Mouse (Mus musculus) thymus, postnatal 36 days (tissue): ENCODE results near the gene Gpn3.
"Not testable (repeated sequence)": the region's sequence is repeated elsewhere in the genome, so short reads cannot be mapped to it uniquely, and the experiment has no call there.

ENCODE experiments used
- DNase-seq, 2 experiments: peaks; one replicate each; pipeline ENCODE4 v3.0.0; 2022; ENCODE audit warnings: mixed read lengths in 2 of 2

Gene Gpn3

DNA sequence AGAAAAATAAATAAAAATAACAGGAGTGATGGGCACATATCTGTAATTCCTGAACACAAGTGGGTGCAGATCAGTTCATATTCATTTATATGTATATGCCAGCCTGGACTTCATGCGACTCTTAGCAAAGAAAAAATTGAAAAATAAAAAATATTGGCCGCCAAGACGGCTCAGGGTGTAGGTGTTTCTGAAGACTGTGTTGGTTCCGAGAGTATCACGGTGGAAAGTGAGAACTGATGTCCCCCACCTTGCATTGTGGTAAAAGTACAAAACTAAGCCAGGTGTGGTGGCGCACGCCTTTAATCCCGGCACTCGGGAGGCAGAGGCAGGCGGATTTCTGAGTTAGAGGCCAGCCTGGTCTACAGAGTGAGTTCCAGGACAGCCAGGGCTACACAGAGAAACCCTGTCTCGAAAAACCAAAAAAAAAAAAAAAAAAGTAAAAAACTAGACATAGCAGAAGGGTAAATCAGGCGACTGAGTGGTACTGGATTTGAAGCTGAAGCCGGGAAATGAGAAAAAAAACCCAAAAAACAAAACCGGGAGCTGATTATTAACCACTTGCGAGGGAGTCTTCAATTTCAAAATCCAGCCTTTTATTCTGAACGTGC lies 19.6 kb downstream of the Gpn3 start:
- peak in 1 of 2 experiments; percentile 27 for DNase-seq

DNA sequence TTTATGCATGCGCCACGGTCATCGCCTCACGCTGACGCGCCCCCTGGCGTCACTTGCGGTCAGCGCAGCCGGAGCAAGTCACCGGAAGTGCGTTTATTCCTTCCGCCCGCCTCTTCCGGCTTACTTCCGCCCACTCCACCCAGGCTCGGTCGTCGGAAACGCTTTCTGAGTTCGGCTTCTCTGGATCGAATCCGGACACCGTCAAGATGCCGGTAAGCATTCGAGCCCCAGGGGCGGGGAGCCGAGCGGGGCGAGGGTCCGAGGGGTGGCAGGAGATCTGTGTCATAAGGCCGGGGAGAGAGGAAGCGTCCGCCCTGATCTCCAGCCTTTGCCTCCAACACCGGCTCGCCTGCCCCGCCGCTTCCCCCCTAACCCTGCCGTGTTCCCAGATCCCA lies 20.1 kb downstream of the Gpn3 start, which contains the start of gene Arpc3:
TSS of gene Arpc3 (plus strand) at position 93 of the 395 bp plus-strand sequence.
- peak; percentile 89 to 90 for DNase-seq

GRCm38 (mm10) chr5:122392227-122393004 lies 20.7 kb downstream of the Gpn3 start:
- peak; percentile 21 to 41 for DNase-seq

DNA sequence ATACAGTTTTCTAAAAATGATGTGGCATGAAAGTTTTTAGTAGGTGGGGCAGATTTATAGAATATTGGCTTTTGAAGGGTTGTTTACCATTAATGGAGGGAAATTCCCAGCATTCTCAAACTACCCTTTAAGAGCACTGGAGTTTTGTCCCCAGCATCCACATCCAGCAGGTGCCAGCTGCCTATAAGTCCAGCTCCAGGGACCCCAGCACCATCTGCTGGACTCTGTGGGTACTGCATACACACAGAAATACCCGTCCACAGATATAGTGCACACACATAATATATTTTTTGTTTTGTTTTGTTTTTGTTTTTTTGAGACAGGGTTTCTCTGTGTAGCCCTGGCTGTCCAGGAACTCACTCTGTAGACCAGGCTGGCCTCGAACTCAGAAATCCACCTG lies 22.2 kb downstream of the Gpn3 start:
- DNase-seq = peak; percentile 75 to 81

DNA sequence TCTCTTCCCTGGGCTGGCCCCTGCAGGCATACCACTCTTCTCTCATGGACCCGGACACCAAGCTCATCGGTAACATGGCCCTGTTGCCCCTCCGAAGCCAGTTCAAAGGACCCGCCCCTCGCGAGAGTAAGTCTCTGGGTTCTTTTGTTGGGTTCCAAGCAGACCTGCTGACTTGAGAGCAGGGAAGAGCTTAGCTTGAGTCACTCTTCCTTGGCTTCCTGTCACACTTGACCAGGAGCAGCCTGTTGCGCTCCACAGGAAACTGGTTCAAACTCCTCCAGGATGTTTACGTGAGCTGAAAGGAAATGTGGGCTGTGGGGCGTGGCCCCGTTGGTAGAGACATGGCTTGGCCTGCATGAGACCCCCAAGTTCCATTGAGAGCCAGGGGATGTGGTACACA lies 25.1 kb downstream of the Gpn3 start:
- peak; percentile 41 to 62 for DNase-seq

- DNase-seq = no peak
These were observed 25.8 kb downstream of the Gpn3 start for GRCm38 (mm10) chr5:122397495-122397894.

DNA sequence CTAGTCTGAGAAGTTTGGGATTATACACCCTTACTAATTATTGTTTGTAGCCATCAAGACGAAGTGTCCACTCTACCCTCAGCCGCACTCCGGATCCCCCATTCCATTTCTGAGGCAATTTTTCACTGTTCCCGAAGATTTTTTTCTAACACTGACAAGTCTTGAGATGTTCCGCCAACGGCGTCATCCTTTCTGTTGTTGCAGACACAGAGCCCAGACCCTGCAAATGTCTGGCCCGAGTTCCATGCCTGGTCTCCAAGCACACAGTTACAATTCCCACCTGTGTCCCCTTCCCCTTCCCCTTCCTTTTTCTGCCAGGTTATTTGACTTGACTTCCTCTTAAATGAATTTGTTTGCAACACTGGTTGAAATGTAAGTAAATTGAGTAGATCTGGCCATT lies 28.2 kb downstream of the Gpn3 start:
- no peak for DNase-seq

GRCm38 (mm10) chr5:122400628-122401302 lies 29.1 kb downstream of the Gpn3 start:
- DNase-seq = peak in 1 of 2 experiments; percentile 19

DNA sequence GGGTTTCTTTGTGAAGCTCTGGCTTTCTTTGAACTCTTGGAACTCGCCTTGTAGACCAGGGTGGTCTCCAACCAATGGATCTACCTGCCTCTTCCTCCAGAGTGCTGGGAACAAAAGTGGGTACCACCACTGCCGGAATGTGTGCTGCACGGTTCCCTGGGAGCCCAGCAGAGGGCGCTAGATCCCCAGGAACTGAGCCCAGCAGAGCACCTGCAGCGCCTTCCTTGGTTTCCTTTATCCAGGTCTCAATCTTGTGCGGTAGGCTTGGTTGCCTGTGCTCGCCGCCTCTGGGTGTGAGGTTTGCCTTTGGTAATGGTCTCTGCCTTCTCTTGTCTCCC lies 29.6 kb downstream of the Gpn3 start:
- peak; percentile 76 for DNase-seq

- no peak for DNase-seq
These were observed 30.5 kb downstream of the Gpn3 start for GRCm38 (mm10) chr5:122402160-122402559.

DNA sequence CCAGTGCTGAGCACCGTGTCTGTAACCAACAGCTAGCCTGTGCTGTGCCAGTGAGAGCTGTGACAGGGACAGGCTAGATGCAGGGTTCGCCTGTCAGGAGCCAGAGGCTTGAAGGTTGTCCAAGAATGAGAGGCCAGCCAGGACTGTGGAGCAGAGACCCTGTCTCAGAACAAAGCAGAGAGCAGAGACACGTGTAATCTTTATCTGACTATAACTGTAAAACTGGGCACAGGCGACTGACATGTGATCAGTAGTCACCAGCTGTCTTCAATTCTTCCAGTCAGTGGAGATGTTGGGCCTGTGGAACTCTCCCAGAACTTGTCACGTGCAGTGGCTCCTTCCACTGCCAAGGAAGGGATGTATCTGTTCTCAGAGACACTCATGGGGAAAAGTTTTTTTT lies 31.1 kb downstream of the Gpn3 start:
- no peak for DNase-seq

DNA sequence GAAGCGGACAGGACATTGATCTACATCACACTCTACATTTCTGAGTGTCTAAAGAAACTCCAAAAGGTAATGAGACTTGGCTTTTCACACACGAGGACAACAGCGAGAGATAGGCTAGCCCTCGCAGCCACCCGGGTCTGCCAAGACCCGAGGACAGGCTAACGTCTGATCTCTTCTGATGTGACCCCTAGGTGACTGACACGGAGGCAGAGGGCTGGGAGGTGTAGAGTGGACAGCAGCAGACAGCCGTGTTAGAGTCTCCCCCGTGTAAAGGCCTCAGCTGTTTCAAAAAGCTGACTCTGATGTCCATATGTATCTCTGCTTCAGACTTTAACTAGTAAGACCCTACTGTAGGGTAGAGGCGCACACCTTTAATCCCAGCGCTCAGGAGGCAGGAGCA lies 31.7 kb downstream of the Gpn3 start:
- DNase-seq = no peak

- DNase-seq = no peak
These were observed 33.9 kb downstream of the Gpn3 start for GRCm38 (mm10) chr5:122405537-122405936.

DNA sequence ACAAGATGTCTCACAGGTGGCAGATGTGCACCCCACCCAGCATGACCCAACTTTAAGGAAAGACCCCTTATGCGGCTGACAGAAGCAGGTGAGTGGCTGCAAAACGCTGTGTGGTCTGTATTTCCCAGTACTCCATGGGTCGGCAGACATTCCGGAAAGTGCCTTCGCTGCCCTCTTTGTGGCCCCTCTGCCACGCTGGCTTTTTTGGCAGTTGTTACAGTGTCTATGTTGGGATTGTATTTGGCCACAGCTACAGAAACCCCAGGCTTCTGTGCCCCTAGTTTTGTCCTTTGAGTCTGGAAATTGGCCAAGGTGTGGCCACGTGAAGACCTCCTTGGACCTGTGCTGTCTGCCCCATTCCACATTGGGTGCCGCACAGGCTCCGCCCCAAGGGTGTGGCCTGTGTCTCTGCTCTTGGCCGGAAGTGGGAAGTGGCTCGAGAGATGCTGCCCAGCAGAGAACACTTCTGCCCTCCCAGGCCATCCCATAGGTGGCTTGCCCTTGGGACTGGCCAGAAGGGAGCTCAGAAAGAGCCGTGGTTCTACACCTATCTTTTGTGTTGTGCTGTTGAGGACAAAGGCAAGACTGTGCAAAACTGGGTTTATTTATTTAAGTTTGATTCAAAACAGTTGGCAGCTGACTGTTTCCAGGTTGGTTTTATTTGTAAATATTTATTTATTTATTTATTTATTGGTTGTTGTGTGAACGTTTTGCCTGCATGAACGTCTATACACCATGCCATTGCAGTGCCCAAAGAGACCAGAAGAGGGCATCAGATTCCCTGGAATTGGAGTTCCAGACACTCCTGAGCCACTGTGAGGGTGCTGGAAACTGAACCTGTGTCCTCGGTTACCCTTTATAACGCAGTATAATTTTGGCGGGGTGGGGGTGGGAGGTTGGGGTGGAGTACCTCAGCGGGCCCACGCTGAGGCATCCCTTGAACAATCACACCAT lies 38.3 kb downstream of the Gpn3 start:
- no peak for DNase-seq

GRCm38 (mm10) chr5:122411892-122412291 lies 40.2 kb downstream of the Gpn3 start:
- no peak for DNase-seq

DNA sequence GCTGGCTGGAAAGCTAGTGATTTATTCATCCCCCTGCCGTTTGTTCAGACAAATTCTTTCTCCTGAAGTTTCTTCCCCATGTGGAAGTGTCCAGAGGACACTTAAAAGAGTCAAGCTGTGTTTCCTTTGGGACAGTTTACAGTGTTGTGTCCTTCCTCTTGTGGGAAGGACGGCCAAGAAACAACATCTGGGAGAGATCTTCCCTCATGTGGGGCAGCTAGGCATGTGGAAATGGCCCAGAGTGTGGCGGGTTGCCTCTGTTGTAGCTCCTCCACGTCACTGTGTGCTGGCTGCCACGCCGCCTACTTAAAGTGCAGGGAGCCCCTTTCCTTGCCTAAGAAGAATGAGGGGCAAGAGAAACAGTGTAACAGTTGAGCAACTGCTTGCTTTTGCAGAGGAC lies 41.1 kb downstream of the Gpn3 start:
- no peak for DNase-seq

- DNase-seq = no peak
These were observed 42.7 kb downstream of the Gpn3 start for GRCm38 (mm10) chr5:122414351-122414750.

GRCm38 (mm10) chr5:122415465-122415864 lies 43.8 kb downstream of the Gpn3 start:
- no peak for DNase-seq

DNA sequence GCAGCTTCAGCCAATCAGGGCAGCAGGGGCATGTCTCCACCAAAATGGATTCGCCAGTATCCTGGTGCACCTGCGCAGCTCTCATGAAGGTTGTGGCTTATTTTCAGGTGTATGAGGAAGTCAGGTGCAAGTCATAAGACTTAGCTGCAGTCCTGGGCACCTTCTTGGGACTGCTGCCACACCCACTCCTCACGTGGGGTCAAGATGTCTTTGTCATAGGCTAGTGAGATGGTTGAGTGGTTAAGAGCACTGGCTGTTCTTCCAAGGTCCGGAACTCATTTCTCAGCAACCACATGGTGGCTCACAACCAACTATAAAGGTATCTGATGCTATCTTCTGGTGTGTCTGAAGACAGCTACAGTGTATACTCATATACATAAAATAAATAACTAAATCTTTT lies 49.0 kb downstream of the Gpn3 start:
- not testable (repeated sequence) for DNase-seq

GRCm38 (mm10) chr5:122421271-122422068 lies 49.8 kb downstream of the Gpn3 start, which contains the start of gene Anapc7:
Anapc7 (plus strand) TSS chr5:122421693.
- no peak for DNase-seq

GRCm38 (mm10) chr5:122422071-122422964 lies 50.6 kb downstream of the Gpn3 start:
- peak; percentile 86 to 93 for DNase-seq
